Mouse (Mus musculus) small intestine, adult 2 months (tissue): ENCODE measurements at regions not wholly inside any gene's neighbourhood (a gene's known extent, or its start where the extent isn't known, plus 50 kb on each side); places are given as distances from the start of the nearest gene placed in this dataset.
"Not testable (repeated sequence)": the region's sequence is repeated elsewhere in the genome, so short reads cannot be mapped to it uniquely, and the experiment has no call there.

ENCODE experiments used
- CTCF ChIP-seq: fragments of 200-500 bp; IDR thresholded peaks from 2 replicates; pipeline ENCODE4 v1.5.1; 2012; ENCODE audit warnings: low read depth, mild to moderate bottlenecking, control low read depth, inconsistent platforms, low read length, moderate library complexity, mixed read lengths; ENCODE audit not compliant: insufficient replicate concordance, insufficient read length; ENCODE audit errors: extremely low read depth
- POLR2A ChIP-seq: fragments of 200-500 bp; IDR thresholded peaks from 2 replicates; pipeline ENCODE4 v1.6.1; 2012; ENCODE audit warnings: low read depth, mild to moderate bottlenecking, control low read depth, inconsistent platforms, low read length, moderate library complexity

GRCm38 (mm10) chr2:57183108-57183507 lies 54.3 kb upstream of the Gpd2 start:
- not testable (repeated sequence) for TF ChIP-seq CTCF, POLR2A
